ENCODE assay signal across 10 mouse cellular contexts in genomic region chr11:4116458-4117141, GRCm38 (mm10). TPM values are rescaled to one million over a fixed set of nuclear protein-coding genes. Genes with fewer than 3 reads are reported as not detected.
DNase-seq lines count a peak whose midpoint lies in the region; ATAC-seq lines count a peak whose summit lies in the region.
"Had no signal": no experiment of that assay in that cellular context is flagged by ENCODE, and none has a peak within 500 bp of the region (broad histone marks: within the 10 kb centered on the region; RNA-seq: fewer than 3 reads in every experiment).

No protein-coding gene starts in this region.

- no peak overlapping the region for H3K27ac ChIP-seq in forebrain, embryonic 14.5 days (ENCODE audit: low read depth, low read length)
- no peak overlapping the region for H3K27ac ChIP-seq in forebrain, embryonic 15.5 days (replicated peaks)
- H3K27ac ChIP-seq in lung, embryonic 15.5 days: no peak overlapping the region
- no peak overlapping the region for H3K27ac ChIP-seq in hindbrain, embryonic 14.5 days
- H3K27ac ChIP-seq in kidney, embryonic 15.5 days: no peak overlapping the region

- no peaks in the 10 kb centered on the region for H3K36me3 ChIP-seq in forebrain, embryonic 14.5 days (ENCODE audit: control insufficient read depth, insufficient read depth, low read length)
- no peaks in the 10 kb centered on the region for H3K36me3 ChIP-seq in forebrain, embryonic 15.5 days
- H3K36me3 ChIP-seq in lung, embryonic 15.5 days: no peaks in the 10 kb centered on the region
- H3K36me3 ChIP-seq in hindbrain, embryonic 14.5 days (replicated peaks; ENCODE audit: control insufficient read depth, insufficient read depth): no peaks in the 10 kb centered on the region
- H3K36me3 ChIP-seq in kidney, embryonic 15.5 days: no peaks in the 10 kb centered on the region

- no peaks in the 10 kb centered on the region; the same call in 1 of the 2 replicates for H3K27me3 ChIP-seq in forebrain, embryonic 14.5 days (replicated peaks; ENCODE audit: control insufficient read depth, insufficient read depth, low read length)
- no peaks in the 10 kb centered on the region; the same call in 1 of the 2 replicates for H3K27me3 ChIP-seq in forebrain, embryonic 15.5 days
- peaks cover 28% of the 10 kb centered on the region; the same call in 1 of the 2 replicates for H3K27me3 ChIP-seq in lung, embryonic 15.5 days
- peaks cover 4% of the 10 kb centered on the region; the same call in 1 of the 2 replicates for H3K27me3 ChIP-seq in hindbrain, embryonic 14.5 days (ENCODE audit: control insufficient read depth, insufficient read depth, low read length)
- peaks cover 41% of the 10 kb centered on the region for H3K27me3 ChIP-seq in kidney, embryonic 15.5 days

- DNase-seq in forebrain, embryonic 14.5 days (ENCODE audit: low spot score): peak; percentile 34
- DNase-seq in lung, postnatal 36 days: no peak
- no peak for DNase-seq in hindbrain, embryonic 14.5 days (ENCODE audit: low spot score)
- DNase-seq in gastrocnemius, postnatal 25 days: no peak
- DNase-seq: kidney, adult 11 months; thymus, postnatal 14 days had no signal

- H3K4me3 ChIP-seq in forebrain, embryonic 14.5 days (ENCODE audit: low read depth, low read length): no peak overlapping the region
- H3K4me3 ChIP-seq in forebrain, embryonic 15.5 days: no peak overlapping the region
- H3K4me3 ChIP-seq in lung, embryonic 15.5 days: no peak overlapping the region
- no peak overlapping the region for H3K4me3 ChIP-seq in hindbrain, embryonic 14.5 days (replicated peaks; ENCODE audit: low read length)
- H3K4me3 ChIP-seq in kidney, embryonic 15.5 days (replicated peaks): no peak overlapping the region

- 0 out of 2 replicates have a peak, but pooled peaks cover 7% of the 10 kb centered on the region for H3K4me1 ChIP-seq in forebrain, embryonic 14.5 days (ENCODE audit: control insufficient read depth, insufficient read depth, low read length)
- peaks cover 25% of the 10 kb centered on the region for H3K4me1 ChIP-seq in forebrain, embryonic 15.5 days
- H3K4me1 ChIP-seq in lung, embryonic 15.5 days: peaks cover 27% of the 10 kb centered on the region
- H3K4me1 ChIP-seq in hindbrain, embryonic 14.5 days (replicated peaks; ENCODE audit: control insufficient read depth, insufficient read depth, low read length): peaks cover 16% of the 10 kb centered on the region
- H3K4me1 ChIP-seq in kidney, embryonic 15.5 days: peaks cover 20% of the 10 kb centered on the region

- H3K9ac ChIP-seq in forebrain, embryonic 14.5 days (ENCODE audit: low read length): peak overlapping the region; percentile 17; the same call in 1 of the 2 replicates
- no peak overlapping the region for H3K9ac ChIP-seq in forebrain, embryonic 15.5 days (replicated peaks)
- H3K9ac ChIP-seq in lung, embryonic 15.5 days: no peak overlapping the region
- H3K9ac ChIP-seq in hindbrain, embryonic 14.5 days: no peak overlapping the region
- H3K9ac ChIP-seq in kidney, embryonic 15.5 days: no peak overlapping the region

- whole genome bisulfite sequencing in forebrain, embryonic 14.5 days: 59% methylated on average over 11 of the region's 11 CpGs
- 58% methylated on average over 11 of the region's 11 CpGs for WGBS in forebrain, embryonic 15.5 days
- 46% methylated on average over 11 of the region's 11 CpGs for WGBS in lung, embryonic 15.5 days
- WGBS in hindbrain, embryonic 14.5 days: 51% methylated on average over 11 of the region's 11 CpGs
- 55% methylated on average over 11 of the region's 11 CpGs for WGBS in kidney, embryonic 15.5 days

- ATAC-seq in forebrain, embryonic 14.5 days: peak; percentile 16; the same call in 1 of the 2 replicates
- no peak for ATAC-seq in forebrain, embryonic 15.5 days (replicated peaks)
- ATAC-seq in lung, embryonic 15.5 days (ENCODE audit: borderline replicate concordance, extremely low read depth, low FRiP score, low TSS enrichment): no peak
- no peak for ATAC-seq in hindbrain, embryonic 14.5 days (ENCODE audit: low FRiP score)
- ATAC-seq in megakaryocyte-erythroid progenitor cell, adult 5-6 weeks (replicated peaks; ENCODE audit: low FRiP score, low TSS enrichment, poor library complexity, severe bottlenecking): peak; percentile 71
- ATAC-seq in kidney, embryonic 15.5 days (replicated peaks; ENCODE audit: low FRiP score): no peak

- no peaks in the 10 kb centered on the region for H3K9me3 ChIP-seq in forebrain, embryonic 14.5 days (replicated peaks; ENCODE audit: control insufficient read depth, low read length)
- H3K9me3 ChIP-seq in forebrain, embryonic 15.5 days: no peaks in the 10 kb centered on the region
- H3K9me3 ChIP-seq in lung, embryonic 15.5 days: no peaks in the 10 kb centered on the region
- no peaks in the 10 kb centered on the region for H3K9me3 ChIP-seq in hindbrain, embryonic 14.5 days (ENCODE audit: control insufficient read depth, low read length)
- no peaks in the 10 kb centered on the region for H3K9me3 ChIP-seq in kidney, embryonic 15.5 days (replicated peaks)

- no peak overlapping the region for H3K4me2 ChIP-seq in forebrain, embryonic 14.5 days (ENCODE audit: low read length)
- no peak overlapping the region for H3K4me2 ChIP-seq in forebrain, embryonic 15.5 days (replicated peaks)
- peak overlapping the region; percentile 2; the same call in 1 of the 2 replicates for H3K4me2 ChIP-seq in lung, embryonic 15.5 days
- H3K4me2 ChIP-seq in hindbrain, embryonic 14.5 days (replicated peaks): peak overlapping the region; percentile 90; the same call in 1 of the 2 replicates
- H3K4me2 ChIP-seq in kidney, embryonic 15.5 days: no peak overlapping the region

RNA-seq across cellular contexts. Expression of gene Sec14l2, which starts 6.6 kb away (rescaled TPM):
- 1.1 and 1.4 TPM in 2 replicates for polyA plus RNA-seq in forebrain, embryonic 14.5 days (2014; fragmentation: Nextera tagmentation; extraction: Ambion mirVana)
- polyA plus RNA-seq in forebrain, embryonic 15.5 days (2015; fragmentation: Nextera tagmentation; extraction: Ambion mirVana): 1.5 and 2.4 TPM in 2 replicates
- 2.2 and 3.0 TPM in 2 replicates for polyA plus RNA-seq in lung, embryonic 15.5 days (2015; fragmentation: Nextera tagmentation; extraction: Ambion mirVana)
- polyA plus RNA-seq in hindbrain, embryonic 14.5 days (2014; fragmentation: Nextera tagmentation; extraction: Ambion mirVana): 3.6 and 4.1 TPM in 2 replicates
- 17.5 and 26.8 TPM in 2 replicates for total RNA-seq in megakaryocyte-erythroid progenitor cell, adult 5-6 weeks (2014; fragmentation: Nextera tagmentation)
- 4.5 and 22.5 TPM in 2 replicates for total RNA-seq in megakaryocyte-erythroid progenitor cell, adult 5-6 weeks (2017)
- under 1 TPM; 0.49 to 0.83 TPM for total RNA-seq in gastrocnemius, postnatal 25 days (2021)
- polyA plus RNA-seq in kidney, embryonic 15.5 days (2015; fragmentation: Nextera tagmentation; extraction: Ambion mirVana): 1.3 and 2.2 TPM in 2 replicates

RNA-seq across cellular contexts. Expression of gene Rnf215, which starts 18.4 kb away (rescaled TPM):
- polyA plus RNA-seq in forebrain, embryonic 14.5 days (2014; fragmentation: Nextera tagmentation; extraction: Ambion mirVana): 44.3 and 45.5 TPM in 2 replicates
- polyA plus RNA-seq in forebrain, embryonic 15.5 days (2015; fragmentation: Nextera tagmentation; extraction: Ambion mirVana): 47.2 and 49.7 TPM in 2 replicates
- 33.1 and 34.2 TPM in 2 replicates for polyA plus RNA-seq in lung, embryonic 15.5 days (2015; fragmentation: Nextera tagmentation; extraction: Ambion mirVana)
- polyA plus RNA-seq in hindbrain, embryonic 14.5 days (2014; fragmentation: Nextera tagmentation; extraction: Ambion mirVana): 46.4 and 48.2 TPM in 2 replicates
- 6.6 and 8.0 TPM in 2 replicates for total RNA-seq in megakaryocyte-erythroid progenitor cell, adult 5-6 weeks (2014; fragmentation: Nextera tagmentation)
- total RNA-seq in megakaryocyte-erythroid progenitor cell, adult 5-6 weeks (2017): 3.4 and 5.8 TPM in 2 replicates
- 1 to 10 TPM; 4.9 to 5.0 TPM for total RNA-seq in gastrocnemius, postnatal 25 days (2021)
- 27.4 and 28.2 TPM in 2 replicates for polyA plus RNA-seq in kidney, embryonic 15.5 days (2015; fragmentation: Nextera tagmentation; extraction: Ambion mirVana)

RNA-seq across cellular contexts. Expression of gene Mtfp1, which starts 21.4 kb away (rescaled TPM):
- polyA plus RNA-seq in forebrain, embryonic 14.5 days (2014; fragmentation: Nextera tagmentation; extraction: Ambion mirVana): 6.7 and 7.8 TPM in 2 replicates
- polyA plus RNA-seq in forebrain, embryonic 15.5 days (2015; fragmentation: Nextera tagmentation; extraction: Ambion mirVana): 7.3 and 7.7 TPM in 2 replicates
- 9.9 and 11.4 TPM in 2 replicates for polyA plus RNA-seq in lung, embryonic 15.5 days (2015; fragmentation: Nextera tagmentation; extraction: Ambion mirVana)
- polyA plus RNA-seq in hindbrain, embryonic 14.5 days (2014; fragmentation: Nextera tagmentation; extraction: Ambion mirVana): 9.3 and 10.6 TPM in 2 replicates
- total RNA-seq in megakaryocyte-erythroid progenitor cell, adult 5-6 weeks (2014; fragmentation: Nextera tagmentation): 39.6 and 47.8 TPM in 2 replicates
- 26.3 and 31.4 TPM in 2 replicates for total RNA-seq in megakaryocyte-erythroid progenitor cell, adult 5-6 weeks (2017)
- total RNA-seq in gastrocnemius, postnatal 25 days (2021): 10 to 100 TPM; 60.8 to 62.0 TPM
- 15.9 and 16.0 TPM in 2 replicates for polyA plus RNA-seq in kidney, embryonic 15.5 days (2015; fragmentation: Nextera tagmentation; extraction: Ambion mirVana)

RNA-seq across cellular contexts. Expression of gene Ccdc157, which starts 43.5 kb away (rescaled TPM):
- polyA plus RNA-seq in forebrain, embryonic 14.5 days (2014; fragmentation: Nextera tagmentation; extraction: Ambion mirVana): 2.4 and 2.9 TPM in 2 replicates
- 6.7 and 6.9 TPM in 2 replicates for polyA plus RNA-seq in forebrain, embryonic 15.5 days (2015; fragmentation: Nextera tagmentation; extraction: Ambion mirVana)
- polyA plus RNA-seq in lung, embryonic 15.5 days (2015; fragmentation: Nextera tagmentation; extraction: Ambion mirVana): 8.9 and 9.5 TPM in 2 replicates
- 6.3 and 7.3 TPM in 2 replicates for polyA plus RNA-seq in hindbrain, embryonic 14.5 days (2014; fragmentation: Nextera tagmentation; extraction: Ambion mirVana)
- 0.48 and 2.6 TPM in 2 replicates for total RNA-seq in megakaryocyte-erythroid progenitor cell, adult 5-6 weeks (2014; fragmentation: Nextera tagmentation)
- 0.80 and 2.9 TPM in 2 replicates for total RNA-seq in megakaryocyte-erythroid progenitor cell, adult 5-6 weeks (2017)
- 1 to 10 TPM; 3.1 to 3.2 TPM for total RNA-seq in gastrocnemius, postnatal 25 days (2021)
- polyA plus RNA-seq in kidney, embryonic 15.5 days (2015; fragmentation: Nextera tagmentation; extraction: Ambion mirVana): 7.2 and 9.0 TPM in 2 replicates

RNA-seq across cellular contexts. Expression of gene Sf3a1, which starts 43.5 kb away (rescaled TPM):
- 51.5 and 59.3 TPM in 2 replicates for polyA plus RNA-seq in forebrain, embryonic 14.5 days (2014; fragmentation: Nextera tagmentation; extraction: Ambion mirVana)
- 51.9 and 55.0 TPM in 2 replicates for polyA plus RNA-seq in forebrain, embryonic 15.5 days (2015; fragmentation: Nextera tagmentation; extraction: Ambion mirVana)
- polyA plus RNA-seq in lung, embryonic 15.5 days (2015; fragmentation: Nextera tagmentation; extraction: Ambion mirVana): 44.8 and 45.8 TPM in 2 replicates
- 49.3 and 54.7 TPM in 2 replicates for polyA plus RNA-seq in hindbrain, embryonic 14.5 days (2014; fragmentation: Nextera tagmentation; extraction: Ambion mirVana)
- 74.9 and 93.2 TPM in 2 replicates for total RNA-seq in megakaryocyte-erythroid progenitor cell, adult 5-6 weeks (2014; fragmentation: Nextera tagmentation)
- total RNA-seq in megakaryocyte-erythroid progenitor cell, adult 5-6 weeks (2017): 42.5 and 64.9 TPM in 2 replicates
- 10 to 100 TPM; 14.8 to 19.8 TPM for total RNA-seq in gastrocnemius, postnatal 25 days (2021)
- polyA plus RNA-seq in kidney, embryonic 15.5 days (2015; fragmentation: Nextera tagmentation; extraction: Ambion mirVana): 57.8 and 61.7 TPM in 2 replicates

Comparison
In these comparisons a context has a peak if more than half of its experiments do, and no peak if none do; other contexts are left out.
1. ATAC-seq: peak in forebrain, embryonic 14.5 days (single experiment) and megakaryocyte-erythroid progenitor cell, adult 5-6 weeks (single experiment); none in forebrain, embryonic 15.5 days (single experiment), lung, embryonic 15.5 days (single experiment), hindbrain, embryonic 14.5 days (single experiment) and kidney, embryonic 15.5 days (single experiment).
2. H3K4me2 ChIP-seq: peak in lung, embryonic 15.5 days (single experiment) and hindbrain, embryonic 14.5 days (single experiment); none in forebrain, embryonic 14.5 days (single experiment), forebrain, embryonic 15.5 days (single experiment) and kidney, embryonic 15.5 days (single experiment).